ENCODE assay signal across 12 mouse cellular contexts in the genomic region with DNA sequence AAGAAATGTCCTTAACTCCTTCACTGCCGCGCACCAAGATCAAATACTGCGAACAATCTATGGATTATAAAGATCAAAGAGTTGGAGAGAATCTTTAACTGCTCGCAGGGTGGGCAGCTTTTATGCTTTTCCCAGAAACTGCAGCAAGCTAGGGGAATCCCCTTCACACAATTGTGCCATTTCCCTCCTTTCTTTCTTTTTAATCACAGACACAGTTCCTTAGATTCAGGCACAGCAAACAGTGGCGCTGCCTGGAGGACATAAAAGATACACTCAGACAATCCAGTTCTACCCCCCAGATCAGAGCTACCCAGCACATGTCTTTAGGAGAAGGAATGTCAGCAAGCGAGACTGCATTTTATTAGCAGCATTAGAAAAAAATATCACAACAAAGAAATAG.
A peak's percentile ranks its signal among the peaks of the same experiment; 100 is the strongest.
DNase-seq lines count a peak whose midpoint lies in the region; ATAC-seq and TF ChIP-seq lines count a peak whose summit lies in the region.
"Had no signal": no experiment of that assay in that cellular context is flagged by ENCODE, and none has a peak within 500 bp of the region (broad histone marks: within the 10 kb centered on the region; RNA-seq: fewer than 3 reads in every experiment).

No protein-coding gene starts in this region.

- 45% methylated on average over 6 of the region's 6 CpGs for WGBS in limb, embryonic 14.5 days
- WGBS in liver, embryonic 11.5 days = 72% methylated on average over 6 of the region's 6 CpGs

- H3K9ac ChIP-seq in limb, embryonic 14.5 days (ENCODE audit: low read depth, low read length, severe bottlenecking) = no peak overlapping the region
- H3K9ac ChIP-seq in liver, embryonic 11.5 days (ENCODE audit: low read depth, low read length) = no peak overlapping the region

- TF ChIP-seq POLR2A in limb, embryonic 14.5 days (IDR thresholded peaks at IDR 0.05; ENCODE audit: borderline replicate concordance, extremely low read depth, insufficient read depth, insufficient read length) = no peak

- H3K4me1 ChIP-seq in limb, embryonic 14.5 days (ENCODE audit: control insufficient read depth, insufficient read depth, low read length) = peaks cover 8% of the 10 kb centered on the region; the same call in 1 of the 2 replicates
- H3K4me1 ChIP-seq in liver, embryonic 11.5 days (replicated peaks; ENCODE audit: control insufficient read depth, insufficient read depth, low read length) = no peaks in the 10 kb centered on the region

- DNase-seq in embryo, embryonic 9.5 days (ENCODE audit: extremely low spot score) = peak; percentile 6
- DNase-seq in embryo, embryonic 11 days = no peak
- peak; percentile 3 for DNase-seq in retina, postnatal 1 day
- no peak for DNase-seq in retina, embryonic 14.5 days (ENCODE audit: low spot score)
- DNase-seq in limb, embryonic 14.5 days (ENCODE audit: low spot score) = no peak
- DNase-seq in cerebellum, postnatal 10 days = no peak
- DNase-seq in liver, embryonic 11.5 days (ENCODE audit: low spot score) = no peak
- no peak for DNase-seq in gastrocnemius, postnatal 36 days
- DNase-seq: adrenal gland, adult 8-10 months; gastrocnemius, postnatal 14 days; lung, postnatal 4 days; spleen, adult 18-20 months had no signal

- no peaks in the 10 kb centered on the region for H3K27me3 ChIP-seq in limb, embryonic 14.5 days (ENCODE audit: control insufficient read depth, insufficient read depth, low read length)
- H3K27me3 ChIP-seq in liver, embryonic 11.5 days (replicated peaks; ENCODE audit: control insufficient read depth, insufficient read depth, low read length) = no peaks in the 10 kb centered on the region

- peak overlapping the region; percentile 47 for H3K4me2 ChIP-seq in limb, embryonic 14.5 days (replicated peaks; ENCODE audit: low read depth, low read length, severe bottlenecking)
- H3K4me2 ChIP-seq in liver, embryonic 11.5 days = no peak overlapping the region

- no peaks in the 10 kb centered on the region for H3K9me3 ChIP-seq in limb, embryonic 14.5 days (ENCODE audit: control insufficient read depth, low read length)
- H3K9me3 ChIP-seq in liver, embryonic 11.5 days (ENCODE audit: control insufficient read depth, low read length) = no peaks in the 10 kb centered on the region

- H3K27ac ChIP-seq in limb, embryonic 14.5 days (replicated peaks; ENCODE audit: low read depth, low read length) = no peak overlapping the region
- H3K27ac ChIP-seq in liver, embryonic 11.5 days (ENCODE audit: low read depth, low read length) = no peak overlapping the region

- no peak for ATAC-seq in limb, embryonic 14.5 days (ENCODE audit: low FRiP score, low read depth)
- no peak for ATAC-seq in liver, embryonic 11.5 days (replicated peaks; ENCODE audit: low FRiP score)

- no peaks in the 10 kb centered on the region for H3K36me3 ChIP-seq in limb, embryonic 14.5 days (ENCODE audit: control insufficient read depth, insufficient read depth, low read length)
- no peaks in the 10 kb centered on the region for H3K36me3 ChIP-seq in liver, embryonic 11.5 days (ENCODE audit: control insufficient read depth, insufficient read depth, low read length)

- no peak overlapping the region for H3K4me3 ChIP-seq in limb, embryonic 14.5 days (replicated peaks; ENCODE audit: low read length)
- H3K4me3 ChIP-seq in liver, embryonic 11.5 days (ENCODE audit: low read depth, low read length) = no peak overlapping the region

- intact Hi-C loops in gastrocnemius, postnatal 36 days (cut with DNase I) = no loop called here

Comparison
In these comparisons a context has a peak if more than half of its experiments do, and no peak if none do; other contexts are left out.
1. DNase-seq: peak in embryo, embryonic 9.5 days (single experiment) and retina, postnatal 1 day (single experiment); none in embryo, embryonic 11 days (single experiment), retina, embryonic 14.5 days (single experiment), limb, embryonic 14.5 days (single experiment), cerebellum, postnatal 10 days (0 of 2), liver, embryonic 11.5 days (single experiment) and gastrocnemius, postnatal 36 days (0 of 2).